Mouse (Mus musculus) hindbrain, postnatal 0 days (tissue): Measurements from ENCODE around the gene Vamp2. TPM values are rescaled to one million over a fixed set of nuclear protein-coding genes. Genes with fewer than 3 reads are reported as not detected.
A peak's percentile ranks its signal among the peaks of the same experiment; 100 is the strongest.

Experiments
- ATAC-seq: fragments of 200-750 bp; cut with Nextera tagmentation; 2 replicates; pipeline ENCODE4 v1.8.0; 2017; ENCODE audit warnings: mild to moderate bottlenecking, moderate TSS enrichment, moderate library complexity
- DNase-seq: peaks from one replicate; pipeline ENCODE4 v3.0.0-alpha.2; 2015; ENCODE audit warnings: low spot score
- H3K27ac ChIP-seq: fragments of 300-500 bp; sonication (generic); 2 replicates; pipeline ENCODE4 v1.5.1; 2014; ENCODE audit warnings: mild to moderate bottlenecking
- H3K27me3 ChIP-seq: fragments of 300-500 bp; sonication (generic); 2 replicates; pipeline ENCODE4 v1.6.1; 2014; ENCODE audit warnings: low read length, mixed read lengths; ENCODE audit not compliant: insufficient read depth
- H3K36me3 ChIP-seq: fragments of 300-500 bp; sonication (generic); 2 replicates; pipeline ENCODE4 v1.6.1; 2014; ENCODE audit warnings: low read length, mixed read lengths; ENCODE audit not compliant: insufficient read depth
- H3K4me1 ChIP-seq: fragments of 300-500 bp; sonication (generic); 2 replicates; pipeline ENCODE4 v1.6.1; 2014; ENCODE audit warnings: antibody characterized with exemption, low read length, mixed read lengths; ENCODE audit not compliant: insufficient read depth
- H3K4me2 ChIP-seq: fragments of 300-500 bp; sonication (generic); 2 replicates; pipeline ENCODE4 v1.6.1; 2014; ENCODE audit warnings: low read depth, mild to moderate bottlenecking, low read length, moderate library complexity, mixed read lengths
- H3K4me3 ChIP-seq: fragments of 300-500 bp; sonication (generic); 2 replicates; pipeline ENCODE4 v1.5.1; 2014; ENCODE audit warnings: low read length
- H3K9ac ChIP-seq: fragments of 300-500 bp; sonication (generic); replicated peaks from 2 replicates; pipeline ENCODE4 v1.6.1; 2014; ENCODE audit warnings: mild to moderate bottlenecking, low read length, moderate library complexity, mixed read lengths
- H3K9me3 ChIP-seq: fragments of 300-500 bp; sonication (generic); 2 replicates; pipeline ENCODE4 v1.6.1; 2016; ENCODE audit warnings: low read length, mixed read lengths
- CTCF ChIP-seq: IDR thresholded peaks from 2 replicates; pipeline ENCODE4 v1.5.1; 2016; ENCODE audit warnings: antibody characterized with exemption, control low read depth, low read depth
- WGBS: fragments of 180-500 bp; shearing (Covaris S2); extraction: QIAGEN DNeasy Blood & Tissue Kit; methylation state at CpG from one replicate; pipeline ENCODE4 v1.1.7; 2014; 5-methylcytosine and 5-hydroxymethylcytosine counted together
- polyA plus RNA-seq: library from polyadenylated mRNA; unstranded; fragments of >200 nt; fragmentation: Nextera tagmentation; extraction: Ambion mirVana; gene quantifications from 2 replicates; pipeline ENCODE4 v1.2.1, GENCODE M21; 2015
- total RNA-seq: library from RNA; depleted of rRNA; stranded (reverse); fragments of >200 nt; gene quantifications from 2 replicates; pipeline ENCODE4 v1.2.3, GENCODE M21; 2014; rRNA removed

The Vamp2 gene
- total and polyA plus RNA-seq, 2 experiments from 2014 or later, result 146 to 489 TPM

- Histone ChIP-seq H3K4me2 (no peak overlapping the region), H3K27me3 (no peaks in the 10 kb centered on the region), H3K9ac (no peak overlapping the region), H3K4me3 (no peak overlapping the region), H3K9me3 (no peaks in the 10 kb centered on the region), H3K36me3 (no peaks in the 10 kb centered on the region), H3K4me1 (peaks cover 4% of the 10 kb centered on the region; the same call in 1 of the 2 replicates), H3K27ac (no peak overlapping the region)
- ATAC-seq (no peak), DNase-seq (no peak)
- WGBS, result 76% methylated on average over 8 of the region's 8 CpGs
- TF ChIP-seq CTCF, result no peak
These were observed 40.3 kb downstream of the Vamp2 start for GRCm38 (mm10) chr11:69128426-69129122.

GRCm38 (mm10) chr11:69133566-69133922, 45.3 kb downstream of the Vamp2 start:
- peak; percentile 68 for ATAC-seq
- no peak for TF ChIP-seq CTCF
- peak; percentile 54 for DNase-seq
- Histone ChIP-seq H3K9me3 (no peaks in the 10 kb centered on the region), H3K27ac (peak overlapping the region; percentile 51; the same call in 1 of the 2 replicates), H3K4me3 (peak overlapping the region; percentile 41), H3K36me3 (no peaks in the 10 kb centered on the region), H3K9ac (peak overlapping the region; percentile 47; the same call in 1 of the 2 replicates), H3K4me2 (peak overlapping the region; percentile 65), H3K4me1 (no peaks in the 10 kb centered on the region; the same call in none of the 2 replicates), H3K27me3 (no peaks in the 10 kb centered on the region)
- WGBS, result 18% methylated on average over 5 of the region's 5 CpGs

DNA sequence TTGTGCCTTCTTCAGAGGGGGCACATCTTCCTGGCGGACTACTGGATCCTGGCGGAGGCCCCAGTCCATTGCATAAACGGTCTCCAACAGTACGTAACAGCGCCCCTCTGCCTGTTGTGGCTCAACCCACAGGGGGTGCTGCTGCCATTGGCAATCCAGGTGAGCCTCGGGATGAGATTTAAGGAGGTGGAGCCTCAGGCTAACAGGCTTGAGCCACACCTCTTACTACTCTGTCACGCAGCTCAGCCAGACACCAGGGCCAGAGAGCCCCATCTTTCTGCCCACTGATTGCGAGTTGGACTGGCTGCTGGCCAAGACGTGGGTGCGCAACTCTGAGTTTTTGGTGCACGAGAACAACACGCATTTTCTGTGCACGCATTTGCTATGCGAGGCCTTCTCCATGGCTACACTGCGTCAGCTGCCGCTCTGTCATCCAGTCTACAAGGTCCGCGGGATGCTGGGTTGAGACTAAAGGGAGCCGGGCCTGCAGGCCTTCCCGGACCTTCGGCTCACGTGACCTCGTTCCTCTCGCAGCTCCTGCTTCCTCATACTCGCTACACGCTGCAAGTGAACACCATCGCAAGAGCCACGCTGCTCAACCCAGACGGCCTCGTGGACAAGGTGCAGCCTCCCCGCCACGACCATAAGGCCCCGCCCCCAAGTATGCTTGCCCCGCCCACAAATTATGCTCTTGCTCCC, 45.8 kb downstream of the Vamp2 start:
- DNase-seq (peak; percentile 73), ATAC-seq (peak; percentile 85)
- TF ChIP-seq CTCF, result peak; percentile 72
- no peaks in the 10 kb centered on the region; the same call in none of the 2 replicates for H3K4me1 ChIP-seq
- peak overlapping the region; percentile 65 for H3K4me2 ChIP-seq
- H3K27ac ChIP-seq, result peak overlapping the region; percentile 51
- peak overlapping the region; percentile 41 for H3K4me3 ChIP-seq
- no peaks in the 10 kb centered on the region for H3K27me3 ChIP-seq
- H3K36me3 ChIP-seq, result no peaks in the 10 kb centered on the region
- 2% methylated on average over 34 of the region's 34 CpGs for WGBS
- no peaks in the 10 kb centered on the region for H3K9me3 ChIP-seq
- peak overlapping the region; percentile 47; the same call in 1 of the 2 replicates for H3K9ac ChIP-seq

GRCm38 (mm10) chr11:69134622-69134968, 46.3 kb downstream of the Vamp2 start:
- WGBS, result 32% methylated on average over 8 of the region's 8 CpGs
- DNase-seq, result no peak
- Histone ChIP-seq H3K9me3 (no peaks in the 10 kb centered on the region), H3K4me2 (peak overlapping the region; percentile 65), H3K4me3 (peak overlapping the region; percentile 41), H3K9ac (peak overlapping the region; percentile 47; the same call in 1 of the 2 replicates), H3K27me3 (no peaks in the 10 kb centered on the region), H3K4me1 (no peaks in the 10 kb centered on the region; the same call in none of the 2 replicates), H3K27ac (peak overlapping the region; percentile 51; the same call in 1 of the 2 replicates), H3K36me3 (no peaks in the 10 kb centered on the region)
- TF ChIP-seq CTCF, result no peak
- no peak for ATAC-seq

DNA sequence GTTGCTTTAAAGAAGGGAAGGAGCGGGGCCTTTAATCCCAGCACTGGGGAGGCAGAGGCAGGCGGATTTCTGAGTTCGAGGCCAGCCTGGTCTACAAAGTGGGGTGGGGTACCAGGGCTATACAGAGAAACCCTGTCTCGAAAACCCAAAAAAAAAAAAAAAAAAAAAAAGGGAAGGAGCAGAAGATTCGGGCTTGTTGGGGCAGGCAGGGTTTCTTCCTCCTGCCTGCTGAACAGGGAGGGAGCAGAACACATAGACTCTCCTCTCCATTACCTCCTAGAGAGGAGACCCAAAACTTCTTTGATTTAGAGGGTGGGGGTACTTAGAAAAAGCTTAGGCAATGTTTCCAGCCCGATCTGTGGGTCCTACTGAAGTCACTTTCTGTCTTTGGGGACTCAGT, 47.1 kb downstream of the Vamp2 start:
- no peak overlapping the region for H3K4me3 ChIP-seq
- H3K36me3 ChIP-seq, result no peaks in the 10 kb centered on the region
- no peaks in the 10 kb centered on the region for H3K27me3 ChIP-seq
- no peak for TF ChIP-seq CTCF
- no peak overlapping the region for H3K27ac ChIP-seq
- H3K4me2 ChIP-seq, result no peak overlapping the region
- ATAC-seq, result no peak
- WGBS, result 89% methylated on average over 6 of the region's 6 CpGs
- no peaks in the 10 kb centered on the region; the same call in none of the 2 replicates for H3K4me1 ChIP-seq
- no peak for DNase-seq
- H3K9me3 ChIP-seq, result no peaks in the 10 kb centered on the region
- H3K9ac ChIP-seq, result no peak overlapping the region

Other genes starting within 250 kb of the Vamp2 start
- gene Ndel1, start 216.6 kb upstream of the Vamp2 start, total RNA-seq, result 90.6 and 96.2 TPM in 2 replicates
- 101 and 105 TPM in 2 replicates for gene Ndel1, start 216.6 kb upstream of the Vamp2 start, polyA plus RNA-seq
- gene Rnf222, start 199.9 kb upstream of the Vamp2 start, total RNA-seq, result 0.16 TPM in 1 of 2 replicates, not detected in the other
- not detected in 2 replicates for gene Rnf222, start 199.9 kb upstream of the Vamp2 start, polyA plus RNA-seq
- 1,103 and 1,196 TPM in 2 replicates for gene Rpl26, start 186.9 kb upstream of the Vamp2 start, total RNA-seq
- 608 and 621 TPM in 2 replicates for gene Rpl26, start 186.9 kb upstream of the Vamp2 start, polyA plus RNA-seq
- gene Odf4, start 161.4 kb upstream of the Vamp2 start, total RNA-seq, result 1.3 TPM in 1 of 2 replicates, not detected in the other
- gene Odf4, start 161.4 kb upstream of the Vamp2 start, polyA plus RNA-seq, result 0.58 and 0.88 TPM in 2 replicates
- 21.2 and 45.2 TPM in 2 replicates for gene Arhgef15, start 131.0 kb upstream of the Vamp2 start, total RNA-seq
- gene Arhgef15, start 131.0 kb upstream of the Vamp2 start, polyA plus RNA-seq, result 25.7 and 27.5 TPM in 2 replicates
- 1.6 and 2.0 TPM in 2 replicates for gene Slc25a35, start 120.4 kb upstream of the Vamp2 start, total RNA-seq
- gene Slc25a35, start 120.4 kb upstream of the Vamp2 start, polyA plus RNA-seq, result 2.3 TPM in 2 replicates
- gene Rangrf, start 113.3 kb upstream of the Vamp2 start, total RNA-seq, result 40.4 and 51.6 TPM in 2 replicates
- gene Rangrf, start 113.3 kb upstream of the Vamp2 start, polyA plus RNA-seq, result 31.2 and 34.6 TPM in 2 replicates
- 31.3 and 35.2 TPM in 2 replicates for gene Pfas, start 80.0 kb upstream of the Vamp2 start, total RNA-seq
- gene Pfas, start 80.0 kb upstream of the Vamp2 start, polyA plus RNA-seq, result 14.7 and 17.8 TPM in 2 replicates
- 84.8 and 85.7 TPM in 2 replicates for gene Ctc1, start 72.6 kb upstream of the Vamp2 start, total RNA-seq
- gene Ctc1, start 72.6 kb upstream of the Vamp2 start, polyA plus RNA-seq, result 42.8 and 45.7 TPM in 2 replicates
- 15.9 and 21.6 TPM in 2 replicates for gene Aurkb, start 42.8 kb upstream of the Vamp2 start, total RNA-seq
- 24.8 and 26.3 TPM in 2 replicates for gene Aurkb, start 42.8 kb upstream of the Vamp2 start, polyA plus RNA-seq
- gene Borcs6, start 28.8 kb upstream of the Vamp2 start, total RNA-seq, result 25.4 and 40.8 TPM in 2 replicates
- 21.3 and 21.9 TPM in 2 replicates for gene Borcs6, start 28.8 kb upstream of the Vamp2 start, polyA plus RNA-seq
- 68.9 and 135 TPM in 2 replicates for gene Tmem107, start 17.7 kb upstream of the Vamp2 start, total RNA-seq
- 28.6 and 34.1 TPM in 2 replicates for gene Tmem107, start 17.7 kb upstream of the Vamp2 start, polyA plus RNA-seq
- gene Per1, start 6.7 kb downstream of the Vamp2 start, total RNA-seq, result 24.4 and 27.1 TPM in 2 replicates
- gene Per1, start 6.7 kb downstream of the Vamp2 start, polyA plus RNA-seq, result 11.9 and 15.9 TPM in 2 replicates
- 1.4 and 2.5 TPM in 2 replicates for gene Hes7, start 31.9 kb downstream of the Vamp2 start, total RNA-seq
- 1.3 and 1.9 TPM in 2 replicates for gene Hes7, start 31.9 kb downstream of the Vamp2 start, polyA plus RNA-seq
- gene 9130213A22Rik, start 34.1 kb downstream of the Vamp2 start, total RNA-seq, result 1.2 and 1.4 TPM in 2 replicates
- gene 9130213A22Rik, start 34.1 kb downstream of the Vamp2 start, polyA plus RNA-seq, result 1.0 and 1.2 TPM in 2 replicates
- 12.5 and 14.2 TPM in 2 replicates for gene Aloxe3, start 37.4 kb downstream of the Vamp2 start, total RNA-seq
- 13.0 and 13.5 TPM in 2 replicates for gene Aloxe3, start 37.4 kb downstream of the Vamp2 start, polyA plus RNA-seq
- gene Alox12b, start 68.5 kb downstream of the Vamp2 start, total RNA-seq, result 1.7 and 2.0 TPM in 2 replicates
- gene Alox12b, start 68.5 kb downstream of the Vamp2 start, polyA plus RNA-seq, result 1.1 and 1.2 TPM in 2 replicates
- gene Alox8, start 109.4 kb downstream of the Vamp2 start, total RNA-seq, result 3.1 and 5.8 TPM in 2 replicates
- gene Alox8, start 109.4 kb downstream of the Vamp2 start, polyA plus RNA-seq, result 1.2 and 1.5 TPM in 2 replicates
- 0.73 and 1.2 TPM in 2 replicates for gene Gucy2e, start 148.5 kb downstream of the Vamp2 start, total RNA-seq
- gene Gucy2e, start 148.5 kb downstream of the Vamp2 start, polyA plus RNA-seq, result 0.52 and 0.61 TPM in 2 replicates
- 13.3 and 22.0 TPM in 2 replicates for gene Cntrob, start 235.3 kb downstream of the Vamp2 start, total RNA-seq
- 11.0 and 12.0 TPM in 2 replicates for gene Cntrob, start 235.3 kb downstream of the Vamp2 start, polyA plus RNA-seq
- gene Trappc1, start 235.5 kb downstream of the Vamp2 start, total RNA-seq, result 150 and 157 TPM in 2 replicates
- gene Trappc1, start 235.5 kb downstream of the Vamp2 start, polyA plus RNA-seq, result 171 and 173 TPM in 2 replicates
- gene Kcnab3, start 237.8 kb downstream of the Vamp2 start, total RNA-seq, result 5.5 and 7.8 TPM in 2 replicates
- gene Kcnab3, start 237.8 kb downstream of the Vamp2 start, polyA plus RNA-seq, result 6.1 and 6.6 TPM in 2 replicates